Mouse (Mus musculus) heart, embryonic 13.5 days (tissue): ENCODE measurements around the gene Tekt3. TPM values are rescaled to one million over a fixed set of nuclear protein-coding genes. Genes with fewer than 3 reads are reported as not detected.

ENCODE experiments used
- ATAC-seq: fragments of 200-750 bp; cut with Nextera tagmentation; 2 replicates; pipeline ENCODE4 v1.8.0; 2017; ENCODE audit warnings: moderate TSS enrichment; ENCODE audit not compliant: insufficient number of reproducible peaks, low FRiP score, low TSS enrichment; ENCODE audit errors: extremely low read depth
- H3K27ac ChIP-seq: fragments of 300-500 bp; sonication (generic); replicated peaks from 2 replicates; pipeline ENCODE4 v1.5.1; 2015; ENCODE audit warnings: moderate library complexity, mild to moderate bottlenecking, inconsistent platforms
- H3K27me3 ChIP-seq: fragments of 300-500 bp; sonication (generic); replicated peaks from 2 replicates; pipeline ENCODE4 v1.6.1; 2015; ENCODE audit warnings: mild to moderate bottlenecking, inconsistent platforms
- H3K36me3 ChIP-seq: fragments of 300-500 bp; sonication (generic); 2 replicates; pipeline ENCODE4 v1.6.1; 2015; ENCODE audit warnings: mild to moderate bottlenecking, inconsistent platforms
- H3K4me1 ChIP-seq: fragments of 300-500 bp; sonication (generic); 2 replicates; pipeline ENCODE4 v1.6.1; 2015; ENCODE audit warnings: inconsistent platforms
- H3K4me2 ChIP-seq: fragments of 300-500 bp; sonication (generic); 2 replicates; pipeline ENCODE4 v1.6.1; 2015; ENCODE audit warnings: inconsistent platforms, mild to moderate bottlenecking, moderate library complexity
- H3K4me3 ChIP-seq: fragments of 300-500 bp; sonication (generic); 2 replicates; pipeline ENCODE4 v1.5.1; 2015; ENCODE audit warnings: moderate library complexity, mild to moderate bottlenecking, inconsistent platforms
- H3K9ac ChIP-seq: fragments of 300-500 bp; sonication (generic); 2 replicates; pipeline ENCODE4 v1.6.1; 2015; ENCODE audit warnings: inconsistent platforms, mild to moderate bottlenecking, moderate library complexity
- H3K9me3 ChIP-seq: fragments of 300-500 bp; sonication (generic); 2 replicates; pipeline ENCODE4 v1.6.1; 2016; ENCODE audit warnings: inconsistent platforms
- WGBS: fragments of 180-500 bp; shearing (Covaris S2); methylation state at CpG from one replicate; pipeline ENCODE4 v1.1.7; 2015; ENCODE audit warnings: mixed read lengths; 5-methylcytosine and 5-hydroxymethylcytosine counted together
- polyA plus RNA-seq: library from polyadenylated mRNA; unstranded; fragments of >200 nt; fragmentation: Nextera tagmentation; extraction: Ambion mirVana; gene quantifications from 2 replicates; pipeline ENCODE4 v1.2.1, GENCODE M21; 2015

The Tekt3 gene
- polyA plus RNA-seq, 1 experiment from 2014 or later, result not detected

GRCm38 (mm10) chr11:63104026-63104425 lies 42.6 kb downstream of the Tekt3 start:
- H3K27me3 ChIP-seq, result no peaks in the 10 kb centered on the region
- H3K27ac ChIP-seq, result no peak overlapping the region
- no peak for ATAC-seq

DNA sequence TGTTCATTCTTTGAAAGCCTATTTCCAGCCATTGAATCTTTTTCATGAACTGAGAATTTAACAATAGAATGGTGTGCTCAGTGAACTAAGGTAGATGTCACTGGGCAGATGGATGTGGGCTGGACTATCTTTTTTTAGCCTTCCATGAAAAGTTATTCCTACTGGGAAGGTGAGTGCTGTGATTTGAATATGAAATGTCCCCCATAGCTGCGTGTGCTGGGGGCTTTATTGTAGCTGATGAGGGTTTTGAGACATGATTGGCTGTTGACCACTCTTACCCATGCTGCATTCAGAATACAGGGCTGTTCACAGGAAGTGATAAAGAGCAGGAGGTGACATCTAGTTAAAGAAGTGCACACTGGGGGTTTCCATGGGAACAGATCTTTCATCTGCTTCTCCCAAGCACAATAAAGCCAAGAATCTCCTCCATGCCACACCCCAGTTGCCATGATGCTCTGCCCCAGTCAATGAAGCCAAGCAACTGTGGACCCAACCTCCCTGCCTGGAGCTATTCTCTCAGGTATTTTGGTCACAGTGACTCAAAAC lies 47.8 kb downstream of the Tekt3 start:
- Histone ChIP-seq H3K9ac (no peak overlapping the region), H3K27ac (no peak overlapping the region), H3K27me3 (no peaks in the 10 kb centered on the region), H3K4me3 (no peak overlapping the region), H3K4me1 (peaks cover 15% of the 10 kb centered on the region), H3K9me3 (no peaks in the 10 kb centered on the region), H3K4me2 (no peak overlapping the region), H3K36me3 (no peaks in the 10 kb centered on the region)
- ATAC-seq, result no peak
- WGBS, result 70% methylated on average over 1 of the region's 1 CpGs

More at GRCm38 (mm10) chr11:63104026-63104425, 42.6 kb downstream of the Tekt3 start:
- WGBS, result 34% methylated on average over 2 of the region's 2 CpGs
- H3K36me3 ChIP-seq, result no peaks in the 10 kb centered on the region
- H3K9ac ChIP-seq, result no peak overlapping the region
- no peaks in the 10 kb centered on the region for H3K9me3 ChIP-seq
- H3K4me3 ChIP-seq, result no peak overlapping the region
- H3K4me1 ChIP-seq, result peaks cover 10% of the 10 kb centered on the region
- H3K4me2 ChIP-seq, result no peak overlapping the region

GRCm38 (mm10) chr11:63110329-63110728 lies 48.9 kb downstream of the Tekt3 start:
- Histone ChIP-seq H3K4me2 (no peak overlapping the region), H3K9me3 (no peaks in the 10 kb centered on the region), H3K4me3 (no peak overlapping the region), H3K27me3 (no peaks in the 10 kb centered on the region), H3K9ac (no peak overlapping the region), H3K36me3 (no peaks in the 10 kb centered on the region), H3K27ac (no peak overlapping the region), H3K4me1 (peaks cover 20% of the 10 kb centered on the region)
- WGBS, result 80% methylated on average over 3 of the region's 3 CpGs
- ATAC-seq, result no peak

GRCm38 (mm10) chr11:63114807-63115641 lies 53.6 kb downstream of the Tekt3 start:
- Histone ChIP-seq H3K4me3 (no peak overlapping the region), H3K27me3 (no peaks in the 10 kb centered on the region), H3K36me3 (no peaks in the 10 kb centered on the region), H3K4me2 (no peak overlapping the region), H3K9me3 (no peaks in the 10 kb centered on the region), H3K9ac (peak overlapping the region; percentile 65), H3K27ac (peak overlapping the region; percentile 92), H3K4me1 (peaks cover 59% of the 10 kb centered on the region)
- WGBS, result 53% methylated on average over 8 of the region's 8 CpGs
- no peak for ATAC-seq

GRCm38 (mm10) chr11:63116652-63117051 lies 55.2 kb downstream of the Tekt3 start:
- peak overlapping the region; percentile 6; the same call in 1 of the 2 replicates for H3K27ac ChIP-seq

DNA sequence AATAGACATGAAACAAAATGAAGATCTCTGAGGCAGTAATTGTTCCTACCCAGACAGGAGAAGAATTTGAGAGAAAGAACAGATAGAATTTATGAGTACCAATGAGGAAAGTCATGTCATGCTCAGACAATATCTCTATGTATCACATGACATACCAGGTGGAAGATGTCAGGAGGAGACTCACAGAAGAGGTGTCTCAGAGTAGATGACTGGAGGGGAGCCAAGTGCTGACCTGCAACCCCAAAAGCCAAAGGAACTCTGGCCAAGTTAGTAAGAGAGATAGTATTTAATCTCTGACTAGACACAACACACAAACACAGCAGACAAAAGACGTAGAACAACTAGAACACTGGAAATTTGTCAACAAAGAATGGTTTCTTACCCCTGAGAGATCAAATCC lies 55.8 kb downstream of the Tekt3 start:
- no peak for ATAC-seq
- H3K4me1 ChIP-seq, result peaks cover 65% of the 10 kb centered on the region
- H3K9ac ChIP-seq, result no peak overlapping the region
- no peak overlapping the region for H3K4me3 ChIP-seq
- H3K27me3 ChIP-seq, result no peaks in the 10 kb centered on the region
- H3K4me2 ChIP-seq, result no peak overlapping the region
- H3K9me3 ChIP-seq, result no peaks in the 10 kb centered on the region
- 59% methylated on average over 1 of the region's 1 CpGs for WGBS
- H3K27ac ChIP-seq, result 0 out of 2 replicates have a peak overlapping the region, but pooled peaks have one; percentile 6
- no peaks in the 10 kb centered on the region for H3K36me3 ChIP-seq

More at GRCm38 (mm10) chr11:63116652-63117051, 55.2 kb downstream of the Tekt3 start:
- Histone ChIP-seq H3K9ac (no peak overlapping the region), H3K9me3 (no peaks in the 10 kb centered on the region), H3K27me3 (no peaks in the 10 kb centered on the region), H3K4me3 (no peak overlapping the region), H3K36me3 (no peaks in the 10 kb centered on the region), H3K4me2 (no peak overlapping the region), H3K4me1 (peaks cover 65% of the 10 kb centered on the region)
- no peak for ATAC-seq
- WGBS, result 87% methylated on average over 5 of the region's 5 CpGs

GRCm38 (mm10) chr11:63119791-63120190 lies 58.3 kb downstream of the Tekt3 start:
- Histone ChIP-seq H3K9me3 (no peaks in the 10 kb centered on the region), H3K36me3 (no peaks in the 10 kb centered on the region), H3K27me3 (no peaks in the 10 kb centered on the region), H3K4me2 (peak overlapping the region; percentile 24; the same call in 1 of the 2 replicates), H3K4me1 (peaks cover 59% of the 10 kb centered on the region), H3K9ac (no peak overlapping the region), H3K4me3 (no peak overlapping the region), H3K27ac (peak overlapping the region; percentile 75)
- ATAC-seq, result no peak
- WGBS, result 17% methylated on average over 7 of the region's 7 CpGs

GRCm38 (mm10) chr11:63122249-63122648 lies 60.8 kb downstream of the Tekt3 start:
- H3K9ac ChIP-seq, result no peak overlapping the region
- peaks cover 48% of the 10 kb centered on the region for H3K4me1 ChIP-seq
- no peak overlapping the region for H3K27ac ChIP-seq
- H3K9me3 ChIP-seq, result no peaks in the 10 kb centered on the region
- ATAC-seq, result no peak
- H3K4me3 ChIP-seq, result no peak overlapping the region
- H3K36me3 ChIP-seq, result no peaks in the 10 kb centered on the region
- no peaks in the 10 kb centered on the region for H3K27me3 ChIP-seq
- H3K4me2 ChIP-seq, result no peak overlapping the region
- WGBS, result 72% methylated on average over 2 of the region's 2 CpGs

DNA sequence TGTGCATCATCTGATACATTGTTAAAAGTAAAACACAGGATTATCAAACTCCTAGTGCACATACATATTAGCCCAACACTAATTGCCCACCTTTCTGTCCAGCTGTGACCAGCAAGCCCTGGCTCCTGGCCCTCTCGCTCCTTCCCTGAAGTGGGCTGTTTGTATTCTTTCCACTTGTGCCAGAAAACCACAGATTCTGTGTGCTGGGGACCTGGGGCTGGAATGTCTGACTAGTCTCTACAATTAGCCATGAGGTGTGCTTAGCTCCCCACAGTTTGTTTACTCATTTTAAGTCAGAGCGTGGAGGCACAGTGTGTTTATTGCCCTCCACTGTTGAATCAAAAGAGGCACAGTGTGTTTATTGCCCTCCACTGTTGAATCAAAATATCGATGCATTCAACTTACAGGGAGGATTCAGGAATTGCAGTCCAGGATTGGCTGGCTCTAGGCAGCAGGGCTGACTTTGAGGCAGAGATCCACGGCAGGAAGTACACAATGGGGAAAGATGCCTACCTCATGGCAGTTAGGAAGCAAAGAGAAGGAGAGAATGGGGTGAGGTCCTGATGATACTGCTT lies 61.4 kb downstream of the Tekt3 start:
- no peak overlapping the region for H3K27ac ChIP-seq
- WGBS, result 74% methylated on average over 4 of the region's 4 CpGs
- H3K4me1 ChIP-seq, result peaks cover 44% of the 10 kb centered on the region
- no peak overlapping the region for H3K9ac ChIP-seq
- H3K9me3 ChIP-seq, result no peaks in the 10 kb centered on the region
- no peak overlapping the region for H3K4me3 ChIP-seq
- no peak overlapping the region for H3K4me2 ChIP-seq
- no peaks in the 10 kb centered on the region for H3K36me3 ChIP-seq
- H3K27me3 ChIP-seq, result no peaks in the 10 kb centered on the region
- ATAC-seq, result no peak

DNA sequence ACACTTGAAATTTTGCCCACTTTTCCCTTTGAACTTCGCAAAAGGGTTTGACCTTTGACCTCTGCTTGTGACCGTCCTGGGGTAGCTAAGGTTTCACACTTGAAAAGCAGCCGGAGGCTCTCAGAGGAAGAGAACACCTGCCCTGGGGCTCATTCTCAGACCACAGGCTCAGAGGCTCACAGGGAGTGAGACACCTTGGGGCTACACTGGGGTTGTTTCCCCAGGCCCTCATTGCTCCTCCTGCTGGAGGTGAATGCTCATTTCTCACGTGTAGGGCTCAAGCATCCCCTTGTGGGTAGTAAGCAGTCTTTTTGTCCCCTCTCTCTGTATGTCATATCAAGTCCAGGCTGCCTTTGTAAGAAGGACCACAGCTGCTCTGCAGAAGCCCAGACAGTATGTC lies 62.9 kb downstream of the Tekt3 start:
- Histone ChIP-seq H3K27ac (no peak overlapping the region), H3K9ac (0 out of 2 replicates have a peak overlapping the region, but pooled peaks have one; percentile 33), H3K4me1 (peaks cover 41% of the 10 kb centered on the region), H3K36me3 (no peaks in the 10 kb centered on the region), H3K4me3 (no peak overlapping the region), H3K27me3 (peaks cover 5% of the 10 kb centered on the region; the same call in 1 of the 2 replicates), H3K4me2 (no peak overlapping the region), H3K9me3 (no peaks in the 10 kb centered on the region)
- no peak for ATAC-seq
- 17% methylated on average over 4 of the region's 4 CpGs for WGBS

DNA sequence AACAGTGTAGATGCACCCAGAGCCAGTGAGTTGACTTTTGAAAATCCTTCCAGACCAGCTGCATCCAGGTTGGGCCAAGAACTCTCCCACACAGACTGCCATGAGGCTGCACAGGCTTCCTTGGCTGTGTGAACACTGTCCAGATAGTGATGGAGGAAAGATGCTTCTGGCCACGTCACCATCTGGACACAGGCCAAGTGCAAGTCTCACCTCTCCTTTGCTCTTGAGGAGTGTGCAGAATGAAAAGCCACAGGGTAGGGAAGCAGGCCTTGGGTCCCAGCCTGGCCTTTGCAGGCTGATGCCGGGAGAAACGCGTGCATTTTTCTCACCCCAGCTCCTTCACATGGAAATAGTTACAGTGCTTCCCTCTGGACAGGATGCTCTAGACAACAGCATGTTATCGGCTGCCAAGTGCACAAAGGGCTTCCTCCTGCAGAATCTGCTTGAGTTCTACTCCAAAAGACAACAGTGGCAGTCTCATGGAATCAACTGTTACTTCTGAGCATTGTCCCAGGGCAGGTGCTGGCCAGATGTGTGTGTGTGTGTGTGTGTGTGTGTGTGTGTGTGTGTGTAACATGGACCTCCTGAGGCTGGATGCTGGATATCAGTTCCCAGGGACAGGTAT lies 64.5 kb downstream of the Tekt3 start:
- Histone ChIP-seq H3K4me2 (no peak overlapping the region), H3K27ac (peak overlapping the region; percentile 26), H3K36me3 (no peaks in the 10 kb centered on the region), H3K9ac (no peak overlapping the region), H3K9me3 (no peaks in the 10 kb centered on the region), H3K27me3 (peaks cover 17% of the 10 kb centered on the region; the same call in 1 of the 2 replicates), H3K4me3 (no peak overlapping the region), H3K4me1 (peaks cover 44% of the 10 kb centered on the region)
- 36% methylated on average over 5 of the region's 5 CpGs for WGBS
- no peak for ATAC-seq
